23 mouse cellular contexts compared by ENCODE assay signal in genomic region chr6:54926899-54927298, GRCm38 (mm10).
"Had no signal": no experiment of that assay in that cellular context is flagged by ENCODE, and none has a peak within 500 bp of the region (broad histone marks: within the 10 kb centered on the region; RNA-seq: fewer than 3 reads in every experiment).

No protein-coding gene starts in this region.

- DNase-seq: gastrocnemius, adult 2 months; gastrocnemius, postnatal 10 days; gastrocnemius, postnatal 25 days; heart, adult 18-20 months; heart, postnatal 14 days; kidney, adult 11 months; kidney, adult 2 months; kidney, adult 9 months; kidney, postnatal 14 days; kidney, postnatal 36 days; liver had no signal

- H3K9me3 ChIP-seq: heart, embryonic 13.5 days; heart, embryonic 15.5 days; hindbrain, embryonic 13.5 days; hindbrain, embryonic 15.5 days; kidney, embryonic 15.5 days; limb, embryonic 10.5 days; limb, embryonic 12.5 days had no signal

- ATAC-seq: hindbrain, postnatal 0 days; intestine, embryonic 16.5 days had no signal

- H3K9ac ChIP-seq: heart, embryonic 13.5 days; heart, embryonic 15.5 days; hindbrain, embryonic 13.5 days; hindbrain, embryonic 15.5 days; kidney, embryonic 15.5 days; limb, embryonic 12.5 days had no signal

- H3K4me3 ChIP-seq: gastrocnemius, adult 2 months; heart, embryonic 13.5 days; heart, embryonic 15.5 days; hindbrain, embryonic 13.5 days; hindbrain, embryonic 15.5 days; kidney, embryonic 15.5 days; left cerebral cortex, adult 2 months; limb, embryonic 10.5 days; limb, embryonic 12.5 days had no signal

- H3K4me2 ChIP-seq: heart, embryonic 11.5 days; heart, embryonic 13.5 days; heart, embryonic 15.5 days; hindbrain, embryonic 13.5 days; hindbrain, embryonic 15.5 days; kidney, embryonic 15.5 days; limb, embryonic 12.5 days had no signal

- H3K27me3 ChIP-seq: heart, embryonic 13.5 days; heart, embryonic 15.5 days; hindbrain, embryonic 13.5 days; hindbrain, embryonic 15.5 days; kidney, embryonic 15.5 days; limb, embryonic 12.5 days had no signal

- H3K27ac ChIP-seq: gastrocnemius, adult 2 months; heart, embryonic 13.5 days; heart, embryonic 15.5 days; hindbrain, embryonic 13.5 days; hindbrain, embryonic 15.5 days; hindbrain, postnatal 0 days; kidney, embryonic 15.5 days; kidney, postnatal 0 days; left cerebral cortex, adult 2 months; limb, embryonic 10.5 days; limb, embryonic 12.5 days had no signal

- H3K4me1 ChIP-seq: heart, embryonic 13.5 days; heart, embryonic 15.5 days; hindbrain, embryonic 13.5 days; hindbrain, embryonic 15.5 days; kidney, embryonic 15.5 days; limb, embryonic 10.5 days; limb, embryonic 12.5 days had no signal

- H3K36me3 ChIP-seq: heart, embryonic 15.5 days; hindbrain, embryonic 13.5 days; hindbrain, embryonic 15.5 days; kidney, embryonic 15.5 days; limb, embryonic 10.5 days; limb, embryonic 12.5 days had no signal
